Mouse (Mus musculus): Measurements from ENCODE around the gene Mical3.

Mical3 gene

DNA sequence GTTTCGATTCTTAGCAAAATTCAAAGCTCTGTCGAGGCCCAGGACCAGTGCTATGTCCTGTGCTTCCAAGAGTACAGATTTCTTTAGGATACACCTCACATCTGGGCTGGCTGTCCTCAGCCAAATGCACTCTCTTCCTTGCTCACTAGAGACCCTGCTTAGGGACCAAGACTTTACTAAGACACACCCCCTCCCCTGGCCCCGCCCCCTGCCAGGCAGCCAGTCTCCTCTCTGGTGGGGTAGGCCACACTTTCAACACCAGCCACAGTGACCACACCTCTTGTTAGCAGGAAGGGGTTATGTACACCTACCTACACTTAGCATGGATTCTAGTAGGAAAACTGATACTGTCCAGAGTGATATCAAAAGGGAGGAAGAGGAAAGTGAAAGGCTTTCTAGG, 76.5 kb downstream of the Mical3 start:
- DNase-seq (ENCODE audit: low read depth, low spot score), result no peak

- DNase-seq (ENCODE audit: low read depth, low spot score), result peak; percentile 43
Measured at GRCm38 (mm10) chr6:121053585-121054112, 77.2 kb downstream of the Mical3 start.

DNA sequence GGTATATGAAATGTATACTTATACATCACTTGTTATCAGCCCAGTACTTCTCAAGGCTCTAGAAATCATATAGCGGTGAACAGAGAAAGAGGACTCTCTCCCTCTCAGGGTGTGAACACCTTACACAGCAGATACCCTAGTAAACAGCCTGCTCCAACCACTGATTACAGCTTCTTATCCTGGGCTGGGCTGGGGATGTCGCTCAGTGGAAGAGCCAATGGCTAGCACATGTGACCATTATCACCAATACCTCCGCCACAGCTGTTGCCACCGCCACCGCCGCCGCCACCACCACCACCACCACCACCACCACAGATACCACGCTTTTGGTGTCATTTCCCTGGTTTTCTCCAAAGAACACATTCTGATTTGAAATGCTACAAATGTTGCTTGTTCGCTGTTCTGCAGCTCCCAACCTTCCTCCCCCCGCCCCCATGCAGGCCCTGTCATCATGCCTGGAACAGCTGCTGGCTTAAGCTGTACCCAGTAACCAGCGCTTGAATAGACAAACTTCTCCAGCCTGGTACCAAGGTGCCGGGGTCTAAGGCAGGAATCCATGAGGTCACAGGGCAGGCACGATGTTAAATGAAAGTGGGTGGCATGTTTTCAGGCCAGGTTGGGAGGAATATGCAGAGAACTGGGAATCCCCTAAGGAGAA, 78.7 kb downstream of the Mical3 start:
- DNase-seq (ENCODE audit: low read depth, low spot score), result no peak

DNA sequence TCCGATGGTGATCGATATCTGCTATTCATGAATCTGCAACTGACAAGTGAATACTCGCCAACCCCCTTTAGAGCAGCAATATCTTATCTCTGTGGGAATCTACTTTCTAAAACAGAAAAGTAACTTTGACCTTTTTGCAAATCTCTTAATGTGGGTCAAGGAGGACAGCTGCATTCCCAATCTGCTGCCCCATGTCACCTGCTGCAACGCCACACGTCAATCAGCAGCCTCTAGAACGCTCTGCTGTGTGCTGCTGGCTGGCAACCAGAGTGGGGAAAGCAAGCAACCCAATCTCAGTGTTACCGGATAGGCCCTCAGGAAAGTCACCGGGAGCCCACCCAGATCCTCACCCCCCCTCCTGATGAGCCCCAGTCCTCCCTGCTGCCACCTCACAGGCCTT, 79.4 kb downstream of the Mical3 start:
- DNase-seq (ENCODE audit: low read depth, low spot score), result no peak

DNA sequence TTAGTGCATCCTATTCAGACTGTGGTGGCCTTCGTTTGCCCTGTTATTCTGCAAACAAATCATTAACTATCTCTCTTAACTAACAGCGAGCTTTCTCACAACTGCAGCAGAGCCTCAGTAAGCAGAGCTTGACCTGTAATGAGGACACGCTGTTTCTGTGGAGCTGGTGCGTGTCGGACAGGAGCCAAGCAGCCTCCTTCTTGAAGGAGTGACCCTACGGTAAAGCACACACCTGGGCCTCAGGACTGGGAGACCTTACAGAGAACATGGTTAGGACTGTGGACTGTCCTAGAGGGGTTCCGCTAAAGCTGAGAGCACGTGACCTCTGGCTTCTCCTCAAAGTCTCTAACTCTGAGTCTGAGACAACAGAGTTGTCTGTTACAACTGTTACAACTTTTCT, 82.1 kb downstream of the Mical3 start:
- no peak for DNase-seq (ENCODE audit: low read depth, low spot score)

GRCm38 (mm10) chr6:121045345-121046080, 85.3 kb downstream of the Mical3 start:
- DNase-seq (ENCODE audit: low read depth, low spot score), result no peak

DNA sequence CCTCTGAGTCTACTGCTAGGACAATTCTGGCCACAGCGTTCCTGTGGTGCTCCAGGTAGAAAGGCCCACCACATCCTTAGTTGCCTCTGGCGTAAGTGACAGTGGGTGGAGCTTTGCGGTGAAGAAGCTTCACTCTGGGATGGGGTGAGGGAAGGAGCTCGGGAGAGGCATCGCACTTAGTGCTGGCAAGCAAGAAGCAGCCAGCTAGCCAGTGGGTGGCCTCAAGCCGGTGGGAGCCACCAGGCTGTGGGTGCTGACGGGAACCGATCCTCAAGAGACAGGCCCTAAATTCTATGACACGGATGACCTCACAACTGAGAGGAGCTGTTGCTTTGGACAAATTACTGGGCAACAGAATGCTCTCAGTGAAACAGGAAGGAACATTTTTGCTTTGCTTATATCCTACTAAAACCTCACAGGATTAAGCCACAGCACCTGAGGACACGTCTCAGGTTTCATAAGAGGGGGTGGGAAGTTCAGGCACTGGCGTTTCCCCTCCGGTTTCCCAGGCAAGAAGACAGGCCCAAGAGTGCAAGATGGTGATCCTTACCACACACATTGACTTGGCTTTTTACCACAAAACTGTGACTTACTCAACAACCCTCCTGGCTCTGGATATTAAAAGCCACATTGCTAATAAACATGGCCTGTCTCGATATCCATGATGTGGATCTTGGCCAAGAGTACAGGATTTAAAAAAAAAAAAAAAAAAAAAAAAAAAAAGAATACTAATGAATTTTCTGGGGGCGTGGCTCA, 87.2 kb downstream of the Mical3 start:
- no peak for DNase-seq (ENCODE audit: low read depth, low spot score)

GRCm38 (mm10) chr6:121039719-121040118, 91.1 kb downstream of the Mical3 start:
- no peak for DNase-seq (ENCODE audit: low read depth, low spot score)

GRCm38 (mm10) chr6:121039286-121039685, 91.5 kb downstream of the Mical3 start:
- DNase-seq (ENCODE audit: low read depth, low spot score), result no peak

DNA sequence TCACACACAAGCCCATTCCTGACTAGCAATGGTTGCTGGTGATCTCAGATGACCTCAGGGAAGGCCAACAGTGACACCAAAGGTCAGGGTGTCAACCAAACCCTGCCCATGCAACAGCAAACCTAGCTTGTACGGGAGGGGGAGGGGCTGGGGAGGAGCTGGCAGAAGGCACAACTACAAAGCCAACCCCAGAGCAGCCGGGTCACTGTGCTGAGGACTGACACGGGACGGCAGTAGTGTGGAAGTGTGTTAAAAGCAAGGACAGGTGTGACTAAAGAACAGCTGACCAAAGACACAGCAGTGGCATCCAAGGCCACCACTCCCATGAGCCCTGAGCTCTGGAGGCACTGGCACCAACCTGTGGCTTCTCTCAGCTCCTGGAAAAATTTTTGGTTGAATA, 93.7 kb downstream of the Mical3 start:
- DNase-seq (ENCODE audit: low read depth, low spot score), result no peak

- DNase-seq (ENCODE audit: low read depth, low spot score), result no peak
Measured at GRCm38 (mm10) chr6:121035929-121036328, 94.9 kb downstream of the Mical3 start.

DNA sequence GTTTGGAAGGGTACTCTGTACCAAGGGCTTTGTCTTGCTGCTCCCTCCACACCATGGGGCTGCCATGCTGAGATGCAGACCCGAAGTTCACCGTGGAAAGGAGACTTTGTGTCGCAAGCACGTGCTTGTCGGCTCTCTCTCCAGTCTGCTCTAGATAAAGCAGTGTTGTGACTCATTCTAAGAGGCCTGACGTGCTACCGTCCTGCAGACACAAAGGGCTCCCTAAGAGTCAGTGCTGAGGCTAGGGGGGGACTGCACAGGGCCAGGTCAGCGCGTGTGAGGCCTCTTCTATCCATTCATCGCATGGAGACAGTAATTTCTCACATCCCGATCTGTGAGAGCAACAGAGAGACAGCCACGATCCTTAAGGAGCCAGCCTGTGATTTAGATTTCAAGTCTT, 95.5 kb downstream of the Mical3 start:
- DNase-seq (ENCODE audit: low read depth, low spot score), result no peak

DNA sequence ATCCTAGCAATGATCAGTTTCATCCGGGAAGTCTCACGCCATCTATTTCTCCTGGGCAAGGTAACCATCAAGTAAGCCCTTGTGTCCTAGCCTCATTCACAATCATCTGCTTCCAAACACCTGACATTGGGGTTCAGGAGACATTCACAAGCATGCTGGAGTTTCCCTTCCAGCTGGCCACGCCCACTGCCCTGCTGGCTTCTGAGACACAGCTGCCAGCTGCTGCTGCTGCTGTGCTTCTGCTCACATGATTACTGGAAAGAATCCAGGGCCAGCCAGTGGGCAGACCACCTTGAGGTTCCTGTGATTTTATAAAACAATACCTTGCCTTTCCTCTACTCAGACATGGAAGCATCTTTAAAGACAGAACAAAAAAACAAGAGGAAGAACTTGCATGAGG, 97.5 kb downstream of the Mical3 start:
- DNase-seq (ENCODE audit: low read depth, low spot score), result no peak

DNA sequence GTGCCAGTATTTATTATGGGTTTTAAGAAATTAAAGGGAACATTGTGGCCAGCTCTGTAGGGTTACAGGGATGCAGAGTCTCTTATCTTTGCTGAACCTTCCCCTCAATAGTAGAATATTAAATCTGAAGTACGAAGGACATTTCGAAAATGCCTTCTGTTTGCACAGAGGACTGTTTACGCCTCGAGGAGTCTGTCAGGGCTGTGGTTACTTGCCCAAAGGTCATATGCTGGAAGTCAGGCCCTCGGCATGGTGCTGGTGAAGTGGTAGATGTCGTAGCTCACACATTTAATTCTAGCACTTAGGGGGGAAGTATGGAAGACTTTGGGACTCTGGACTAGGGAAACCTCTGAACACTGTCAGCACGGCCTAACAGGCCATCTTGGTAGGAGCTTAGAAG, 99.4 kb downstream of the Mical3 start:
- DNase-seq (ENCODE audit: low read depth, low spot score), result no peak

DNA sequence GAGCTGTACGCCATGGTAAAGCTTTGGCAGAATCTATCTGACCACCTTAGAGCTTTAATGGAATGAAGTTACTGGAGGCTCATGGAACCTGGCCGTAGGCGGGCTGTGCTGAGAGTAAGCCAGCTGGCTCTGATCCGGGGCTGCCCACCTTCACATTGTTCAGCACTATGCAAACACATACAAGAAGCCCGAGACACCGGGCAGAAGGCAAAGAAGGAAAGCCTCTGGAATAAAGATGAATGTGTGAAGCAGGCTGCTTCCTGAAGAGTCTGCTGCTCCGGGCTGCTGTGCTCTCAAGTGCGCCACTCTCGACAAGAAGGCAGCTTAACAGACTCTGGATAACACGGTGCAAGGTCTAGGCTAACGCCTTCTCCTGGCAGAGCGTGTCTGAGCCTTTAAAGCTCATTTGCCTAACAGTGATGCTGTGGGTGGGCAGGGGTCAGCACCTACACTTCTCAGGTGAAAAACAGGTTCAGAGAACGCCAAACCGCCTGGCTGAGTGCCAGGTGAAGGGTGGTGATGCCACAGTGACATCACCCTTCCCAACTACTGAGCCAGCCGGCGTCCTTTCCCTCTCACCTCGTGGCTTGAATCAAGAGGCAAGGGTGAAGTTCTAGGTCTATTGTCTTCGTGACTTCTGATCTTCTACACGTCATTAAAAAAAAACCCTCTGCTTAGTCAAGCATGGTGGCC, 100.8 kb downstream of the Mical3 start:
- DNase-seq (ENCODE audit: low read depth, low spot score), result no peak

DNA sequence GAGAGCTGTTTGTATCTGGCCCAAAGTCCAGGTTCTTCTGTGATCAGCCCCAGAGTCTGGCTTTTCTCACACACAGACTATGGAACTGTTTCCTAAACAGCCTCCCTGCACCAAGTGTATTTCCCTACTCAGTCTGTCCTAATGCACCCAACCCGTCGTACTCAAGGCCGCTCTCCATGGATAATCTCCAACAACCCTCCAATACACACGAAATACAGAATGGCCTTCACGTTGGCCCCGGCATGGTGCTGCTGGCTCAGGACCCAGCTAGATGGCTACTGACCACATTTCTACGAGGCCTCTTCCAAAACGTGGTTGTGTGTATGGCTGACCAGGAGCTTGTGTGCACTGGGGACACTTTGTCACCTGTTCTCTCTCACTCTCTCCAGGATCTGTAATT, 102.3 kb downstream of the Mical3 start:
- DNase-seq (ENCODE audit: low read depth, low spot score), result no peak

- DNase-seq (ENCODE audit: low read depth, low spot score), result no peak
Measured at GRCm38 (mm10) chr6:121027314-121027713, 103.5 kb downstream of the Mical3 start.

DNA sequence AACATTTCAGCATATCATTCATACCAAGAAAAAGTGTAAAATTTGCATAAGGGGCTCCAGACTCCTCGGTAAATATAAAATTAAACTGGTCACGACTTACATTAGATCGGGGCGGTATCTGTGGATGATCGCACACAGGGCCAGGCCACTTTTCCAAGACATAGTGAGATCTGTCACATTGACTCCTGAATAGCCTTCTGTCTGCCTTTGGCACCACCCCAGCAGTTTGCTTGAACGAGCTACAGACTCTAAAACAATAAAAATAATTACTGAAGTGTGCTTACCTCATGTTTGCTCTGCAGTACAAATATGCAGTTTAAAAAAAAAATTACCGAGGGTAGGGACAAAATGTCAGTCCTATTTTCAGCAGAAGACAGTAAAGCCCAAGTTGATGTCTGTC, 103.9 kb downstream of the Mical3 start:
- DNase-seq (ENCODE audit: low read depth, low spot score), result no peak

DNA sequence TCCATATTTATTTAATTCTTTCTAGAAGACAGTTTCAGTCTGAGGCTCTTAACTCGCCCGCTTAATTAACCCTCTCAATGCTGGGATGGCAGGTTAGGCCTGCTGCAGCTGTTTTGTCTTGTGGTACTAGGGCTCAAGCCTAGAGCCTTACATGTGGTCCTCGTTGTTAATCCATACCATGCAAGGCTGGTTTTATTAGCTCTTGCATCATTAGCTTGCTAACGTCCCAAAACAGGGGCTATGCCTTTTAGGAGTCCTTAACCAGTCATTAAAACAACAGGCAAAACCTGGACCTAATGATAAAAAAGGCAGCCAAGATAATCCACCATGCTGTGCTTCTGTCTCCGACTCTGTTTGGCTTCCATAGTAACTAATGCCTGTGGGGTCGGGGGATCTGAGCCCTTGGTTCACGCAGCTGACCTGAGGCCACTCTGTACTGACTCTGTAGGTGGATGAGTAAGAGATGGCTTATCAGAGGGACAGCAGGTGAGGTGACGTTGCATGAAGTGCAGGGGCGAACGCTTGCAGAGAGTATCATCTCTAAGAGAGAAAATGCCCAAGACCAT, 104.7 kb downstream of the Mical3 start:
- no peak for DNase-seq (ENCODE audit: low read depth, low spot score)

DNA sequence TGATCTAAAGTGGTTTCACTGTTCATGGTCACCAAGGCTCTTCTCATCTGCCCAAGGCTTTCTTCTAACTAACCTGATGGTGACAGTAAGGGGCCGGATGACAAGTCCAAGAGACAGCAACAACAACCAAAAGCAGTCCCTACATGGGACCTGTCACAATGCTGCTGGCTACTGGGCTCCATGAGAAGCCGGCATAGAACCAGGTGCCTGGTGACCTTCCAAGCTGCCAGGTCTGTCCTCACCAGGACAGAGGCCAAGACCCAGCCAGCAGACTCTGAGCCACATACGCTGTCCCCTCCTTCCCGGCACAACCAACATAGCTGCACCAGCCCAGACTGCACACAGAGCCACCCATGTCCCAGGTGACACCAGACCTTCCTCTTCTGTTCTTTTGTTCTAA, 112.7 kb downstream of the Mical3 start:
- DNase-seq (ENCODE audit: low read depth, low spot score), result no peak

DNA sequence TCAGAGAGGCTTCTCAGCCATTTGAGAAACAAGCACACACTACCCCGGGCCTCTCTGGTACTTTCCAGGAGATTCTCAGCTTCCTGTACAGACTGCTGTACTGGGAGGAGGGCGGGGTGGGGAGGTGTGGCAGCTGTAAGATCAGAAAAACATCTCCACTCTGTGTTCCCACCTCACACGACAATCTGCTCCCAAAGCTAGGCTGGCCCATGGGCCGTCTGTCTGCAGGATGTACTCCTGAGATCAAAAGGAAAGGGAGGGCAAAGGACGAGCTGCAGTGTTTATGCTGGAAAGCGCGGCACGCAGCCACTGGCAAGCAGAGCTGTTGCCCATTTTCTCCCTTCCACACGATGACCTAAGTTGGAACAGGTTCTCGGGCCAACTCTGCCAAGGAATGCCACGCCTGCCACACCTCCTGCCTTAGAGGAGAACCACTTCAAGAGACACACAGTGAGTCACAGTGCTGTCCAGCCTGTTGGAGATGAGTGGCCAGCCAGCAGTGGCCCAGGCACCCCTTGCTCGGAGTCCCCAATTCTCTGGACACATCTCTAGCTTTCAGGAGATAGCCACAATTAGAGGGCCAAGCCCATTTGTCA, 113.3 kb downstream of the Mical3 start:
- DNase-seq (ENCODE audit: low read depth, low spot score), result peak; percentile 77

All from CD4-positive helper T cell, adult 2 months (primary cell).